Mouse (Mus musculus) ES-Bruce4 (cell line): ENCODE data around the gene Dctn5. TPM values are rescaled to one million over a fixed set of nuclear protein-coding genes. Genes with fewer than 3 reads are reported as not detected.
A peak's percentile ranks its signal among the peaks of the same experiment; 100 is the strongest.
"Not testable (repeated sequence)": the region's sequence is repeated elsewhere in the genome, so short reads cannot be mapped to it uniquely, and the experiment has no call there.

Experiments
- H3K27ac ChIP-seq: 2 replicates; pipeline ENCODE4 v1.5.1; 2012; ENCODE audit warnings: low read length, inconsistent platforms; ENCODE audit not compliant: insufficient read depth
- H3K27me3 ChIP-seq: 2 replicates; pipeline ENCODE4 v1.6.1; 2012; ENCODE audit warnings: mild to moderate bottlenecking, low read length, inconsistent platforms; ENCODE audit not compliant: control insufficient read depth, poor library complexity, insufficient read depth, severe bottlenecking
- H3K36me3 ChIP-seq: 2 replicates; pipeline ENCODE4 v1.6.1; 2012; ENCODE audit warnings: inconsistent platforms, mild to moderate bottlenecking, low read length, moderate library complexity; ENCODE audit not compliant: control insufficient read depth, poor library complexity, insufficient read depth, severe bottlenecking
- H3K4me1 ChIP-seq: one replicate; pipeline ENCODE4 v1.8.1; 2011; ENCODE audit warnings: low read length; ENCODE audit not compliant: control insufficient read depth, insufficient read depth
- H3K4me3 ChIP-seq: 2 replicates; pipeline ENCODE4 v1.5.1; 2011; ENCODE audit warnings: low read depth, mild to moderate bottlenecking, low read length
- H3K9ac ChIP-seq: 2 replicates; pipeline ENCODE4 v1.6.1; 2012; ENCODE audit warnings: low read depth, mild to moderate bottlenecking, inconsistent platforms; ENCODE audit not compliant: poor library complexity, severe bottlenecking
- H3K9me3 ChIP-seq: replicated peaks from 2 replicates; pipeline ENCODE4 v1.6.1; 2012; ENCODE audit warnings: mild to moderate bottlenecking, low read length, inconsistent platforms; ENCODE audit not compliant: control insufficient read depth, poor library complexity, insufficient read depth, severe bottlenecking
- CTCF ChIP-seq: IDR thresholded peaks from one replicate; pipeline ENCODE4 v1.8.1; 2011; ENCODE audit warnings: low read depth, low read length
- EP300 ChIP-seq: IDR thresholded peaks from 2 replicates; pipeline ENCODE4 v1.6.1; 2011; ENCODE audit warnings: low read depth, low read length; ENCODE audit not compliant: insufficient read depth
- POLR2A ChIP-seq: IDR thresholded peaks from one replicate; pipeline ENCODE4 v1.8.1; 2011; ENCODE audit warnings: low read length; ENCODE audit not compliant: insufficient read depth
- polyA plus RNA-seq: library from polyadenylated mRNA; stranded (reverse); fragments of >200 nt; gene quantifications from 2 replicates; pipeline ENCODE4 v1.2.4, GENCODE M21; 2011; ENCODE audit warnings: low read depth; ENCODE audit not compliant: missing spikeins, insufficient read depth, insufficient read length

Gene Dctn5
- 56.5 and 62.4 TPM in 2 replicates for polyA plus RNA-seq

DNA sequence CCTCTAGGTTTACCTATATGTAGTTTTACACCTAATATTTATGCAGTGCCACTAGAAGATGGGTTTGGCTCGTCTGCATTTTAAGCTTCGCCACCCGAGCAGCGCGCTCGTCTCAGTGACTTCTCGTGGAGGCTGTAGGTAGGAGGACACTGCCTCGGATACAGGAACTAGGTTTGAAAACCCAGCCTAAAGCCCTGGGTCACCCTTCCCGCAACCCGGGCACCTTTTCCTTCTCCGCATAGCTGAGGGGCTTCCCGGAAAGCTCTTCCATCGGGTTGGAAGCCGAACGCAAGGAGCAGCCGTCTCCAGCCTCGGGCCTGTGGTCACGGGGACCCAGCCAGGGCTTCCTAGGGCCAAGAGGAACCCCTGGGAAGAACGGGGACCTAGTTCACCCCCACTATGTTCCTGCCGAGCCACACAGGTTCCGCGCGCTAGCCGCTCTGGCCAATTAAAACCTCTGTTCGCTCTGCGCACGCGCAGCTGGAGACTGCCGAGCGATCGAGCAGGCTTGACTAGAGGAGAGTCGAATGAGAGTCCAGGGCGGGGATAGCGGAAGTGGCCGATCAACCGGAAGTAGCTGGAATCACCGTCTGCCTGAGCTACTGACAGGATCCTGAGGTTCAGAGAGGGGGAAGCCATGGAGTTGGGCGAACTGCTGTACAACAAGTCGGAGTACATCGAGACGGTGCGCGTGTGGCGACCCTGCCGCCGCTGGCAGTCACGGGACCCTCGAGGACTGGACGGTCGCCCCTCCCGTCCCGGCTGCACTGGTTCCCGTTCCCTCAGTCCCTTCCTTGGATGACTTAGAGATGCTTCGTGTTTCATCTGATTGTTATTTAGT, at the start of gene Dctn5, which contains the start of gene Palb2:
Dctn5 (plus strand) TSS at position 545 of the 841 bp plus-strand sequence.
Palb2 (minus strand) TSS at position 489 of the 841 bp plus-strand sequence.
- peak within 1 kb of the TSS; percentile 99 for H3K4me3 ChIP-seq

DNA sequence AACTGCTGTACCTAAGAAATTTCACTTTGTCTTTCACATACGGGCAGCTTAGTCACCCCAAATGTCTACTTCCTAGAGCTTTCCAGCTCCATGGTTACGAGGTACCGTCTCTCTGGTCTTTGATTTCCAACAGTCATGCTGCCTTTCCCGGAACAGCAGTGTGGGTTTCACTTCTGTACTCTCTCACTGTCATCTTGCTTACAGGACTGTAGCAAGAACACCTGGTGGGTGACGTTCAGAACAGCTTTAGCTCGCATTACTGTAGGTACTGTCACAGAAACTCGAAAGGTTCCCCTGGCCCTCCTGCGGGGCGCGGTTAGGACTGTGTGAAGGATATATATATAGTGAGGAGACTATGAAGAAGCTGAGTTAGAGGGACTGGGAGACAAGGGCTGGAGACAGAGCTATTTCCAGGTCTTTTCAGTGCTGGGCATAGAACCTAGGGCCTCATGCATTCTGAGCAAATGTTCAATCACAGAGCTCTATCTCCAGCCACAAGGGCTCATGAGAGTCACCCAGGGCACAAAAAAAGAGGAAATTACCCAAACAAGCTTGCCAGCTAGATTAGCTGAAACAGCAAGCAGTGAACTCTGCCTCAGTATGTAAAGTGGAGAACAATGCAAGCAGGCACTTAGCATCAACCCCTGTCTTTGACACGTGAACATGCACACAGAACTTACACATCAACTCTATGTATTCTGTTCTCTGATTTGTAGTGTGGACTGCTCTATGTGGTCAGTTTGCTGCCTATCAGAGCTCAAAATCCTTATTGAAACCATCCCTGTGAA, 45.5 kb upstream of the Dctn5 start:
- Histone ChIP-seq H3K27me3 (no peaks in the 10 kb centered on the region), H3K4me1 (no peaks in the 10 kb centered on the region), H3K9me3 (no peaks in the 10 kb centered on the region), H3K9ac (no peak overlapping the region), H3K27ac (no peak overlapping the region), H3K4me3 (no peak overlapping the region), H3K36me3 (peaks cover 59% of the 10 kb centered on the region)
- TF ChIP-seq EP300 (no peak), CTCF (no peak)

More for the DNA sequence above, at the start of gene Dctn5, which contains the start of gene Palb2:
- H3K36me3 ChIP-seq: peaks cover 23% of the 10 kb centered on the region
- no peaks in the 10 kb centered on the region for H3K27me3 ChIP-seq
- H3K4me1 ChIP-seq: no peaks in the 10 kb centered on the region
- H3K9me3 ChIP-seq: no peaks in the 10 kb centered on the region
- TF ChIP-seq CTCF (no peak), EP300 (peak; percentile 74), POLR2A (peak; percentile 60)
- H3K9ac ChIP-seq: peak within 1 kb of the TSS; percentile 88
- H3K27ac ChIP-seq: no peak within 1 kb of the TSS

DNA sequence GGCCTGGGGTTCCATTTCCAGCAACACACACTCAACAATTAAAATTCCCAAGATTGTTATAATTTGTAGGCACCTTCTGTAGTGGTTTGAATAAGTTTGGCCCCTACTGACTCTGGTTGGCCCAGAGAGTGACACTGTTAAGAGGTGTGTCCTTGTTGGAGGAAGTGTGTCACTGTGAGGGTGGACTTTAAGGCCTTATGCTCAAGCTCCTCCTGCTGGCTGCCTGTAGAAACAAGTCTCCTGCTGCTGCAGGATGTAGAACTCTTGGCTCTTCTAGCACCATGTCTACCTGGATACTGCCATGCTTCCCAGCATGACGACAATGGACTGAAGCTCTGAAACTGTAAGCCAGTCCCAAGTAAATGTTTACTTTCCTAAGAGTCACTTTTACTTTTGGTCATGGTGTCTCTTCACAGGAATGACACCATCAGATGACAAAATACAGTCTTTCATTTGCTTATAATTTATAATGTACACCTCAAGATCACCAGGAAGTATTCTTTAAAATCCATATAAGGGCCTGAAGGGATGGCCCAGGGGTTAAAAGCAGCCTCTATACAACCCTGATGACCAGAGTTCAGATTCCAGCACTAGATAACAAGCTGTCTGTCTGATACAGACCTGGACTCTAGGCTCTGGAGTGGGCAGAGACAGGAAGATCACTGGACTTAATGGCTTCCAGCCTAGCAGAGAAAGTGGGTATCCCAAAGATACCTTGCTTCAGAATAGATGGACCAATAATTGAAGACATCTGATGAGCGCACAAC, 38.1 kb upstream of the Dctn5 start:
- TF ChIP-seq EP300 (no peak), CTCF (peak; percentile 23)
- Histone ChIP-seq H3K36me3 (peaks cover 77% of the 10 kb centered on the region), H3K9me3 (no peaks in the 10 kb centered on the region)

DNA sequence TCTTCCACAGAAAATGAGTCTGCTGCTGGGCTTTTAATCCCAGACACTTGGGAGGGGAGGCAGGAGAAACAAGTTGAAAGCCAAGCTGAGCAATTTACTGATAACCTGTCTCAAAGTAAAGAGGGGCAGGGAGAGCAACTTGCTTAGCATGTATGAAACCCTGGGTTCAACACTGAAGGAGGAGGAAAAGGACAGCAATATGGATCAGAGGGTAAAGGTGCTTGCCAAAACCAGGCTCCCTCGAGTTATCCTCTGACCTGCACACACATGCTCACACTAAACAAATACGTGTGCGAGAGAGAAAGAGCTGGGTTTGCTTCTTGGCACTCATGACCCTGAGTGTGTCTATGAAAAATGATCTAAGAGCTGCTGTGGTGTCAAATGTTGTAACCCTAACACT, 34.8 kb upstream of the Dctn5 start:
- Histone ChIP-seq H3K27me3 (no peaks in the 10 kb centered on the region), H3K36me3 (peaks cover 49% of the 10 kb centered on the region), H3K9ac (no peak overlapping the region), H3K27ac (no peak overlapping the region), H3K4me3 (no peak overlapping the region), H3K9me3 (no peaks in the 10 kb centered on the region), H3K4me1 (no peaks in the 10 kb centered on the region)
- TF ChIP-seq CTCF (no peak), POLR2A (no peak), EP300 (no peak)

More for the DNA sequence above, 38.1 kb upstream of the Dctn5 start:
- H3K27me3 ChIP-seq: no peaks in the 10 kb centered on the region
- H3K27ac ChIP-seq: no peak overlapping the region
- no peaks in the 10 kb centered on the region for H3K4me1 ChIP-seq
- no peak overlapping the region for H3K4me3 ChIP-seq
- H3K9ac ChIP-seq: no peak overlapping the region

DNA sequence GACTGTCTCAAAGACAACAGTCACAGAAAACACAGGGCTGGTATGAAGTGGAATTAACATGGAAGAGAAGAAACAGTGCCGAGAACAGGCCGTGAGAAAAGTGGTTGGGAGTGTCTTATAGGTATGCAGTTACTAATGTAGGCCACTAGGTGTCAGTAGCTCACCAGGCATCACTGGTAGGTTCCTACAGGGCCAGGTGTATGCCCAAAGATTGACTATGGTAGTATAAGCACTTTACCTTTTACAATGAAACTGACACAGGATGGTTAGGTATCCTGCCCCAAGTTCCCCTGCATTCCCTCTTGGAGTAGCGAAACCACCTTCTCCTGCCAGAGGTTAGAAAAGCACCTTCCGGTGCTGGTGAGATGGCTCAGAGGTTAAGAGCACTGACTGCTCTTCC, 33.6 kb upstream of the Dctn5 start:
- TF ChIP-seq CTCF: peak; percentile 47
- no peak for TF ChIP-seq POLR2A
- Histone ChIP-seq H3K9ac (no peak overlapping the region), H3K27me3 (no peaks in the 10 kb centered on the region), H3K4me1 (no peaks in the 10 kb centered on the region), H3K36me3 (peaks cover 43% of the 10 kb centered on the region), H3K27ac (no peak overlapping the region), H3K9me3 (no peaks in the 10 kb centered on the region), H3K4me3 (no peak overlapping the region)

DNA sequence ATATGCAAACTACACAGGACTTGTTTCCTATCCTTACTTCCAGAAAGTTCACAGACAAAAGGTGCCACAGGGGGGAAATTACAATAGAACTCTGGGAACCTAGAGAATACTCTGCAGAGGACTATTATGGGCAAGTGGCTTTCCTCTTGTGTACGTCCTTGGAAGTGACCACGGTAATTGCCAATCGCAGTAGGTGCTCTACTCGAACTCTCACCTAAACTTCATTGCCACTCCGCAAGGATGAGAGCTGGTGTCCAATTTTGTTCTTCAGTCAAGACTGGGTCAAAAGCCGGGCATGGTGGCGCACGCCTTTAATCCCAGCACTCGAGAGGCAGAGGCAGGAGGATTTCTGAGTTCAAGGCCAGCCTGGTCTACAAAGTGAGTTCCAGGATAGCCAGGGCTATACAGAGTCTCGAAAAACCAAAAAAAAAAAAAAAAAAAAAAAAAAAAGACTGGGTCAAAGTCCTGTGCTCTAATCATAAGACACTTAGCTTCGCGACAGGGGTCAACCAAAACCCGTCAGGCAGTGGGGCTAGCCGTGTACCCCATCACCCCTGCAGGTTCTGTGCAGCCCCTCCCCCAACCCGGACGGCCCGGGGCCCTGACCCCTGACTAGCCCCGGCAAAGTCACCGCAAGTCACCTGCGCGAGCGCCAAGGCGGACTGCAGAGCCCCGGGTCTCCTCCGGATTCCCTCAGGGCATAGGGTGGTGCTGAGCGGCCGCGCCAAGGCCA, 31.7 kb upstream of the Dctn5 start:
- Histone ChIP-seq H3K9ac (peak overlapping the region; percentile 93), H3K36me3 (peaks cover 26% of the 10 kb centered on the region), H3K27ac (peak overlapping the region; percentile 83), H3K4me3 (peak overlapping the region; percentile 94)
- H3K27me3 ChIP-seq, H3K4me1 ChIP-seq, H3K9me3 ChIP-seq: not testable (repeated sequence)
